Mouse (Mus musculus) right cerebral cortex, postnatal 25 days (tissue): ENCODE measurements around the gene Urah.

Source experiments
- DNase-seq: peaks from one replicate; pipeline ENCODE4 v3.0.0; 2022

Urah gene

DNA sequence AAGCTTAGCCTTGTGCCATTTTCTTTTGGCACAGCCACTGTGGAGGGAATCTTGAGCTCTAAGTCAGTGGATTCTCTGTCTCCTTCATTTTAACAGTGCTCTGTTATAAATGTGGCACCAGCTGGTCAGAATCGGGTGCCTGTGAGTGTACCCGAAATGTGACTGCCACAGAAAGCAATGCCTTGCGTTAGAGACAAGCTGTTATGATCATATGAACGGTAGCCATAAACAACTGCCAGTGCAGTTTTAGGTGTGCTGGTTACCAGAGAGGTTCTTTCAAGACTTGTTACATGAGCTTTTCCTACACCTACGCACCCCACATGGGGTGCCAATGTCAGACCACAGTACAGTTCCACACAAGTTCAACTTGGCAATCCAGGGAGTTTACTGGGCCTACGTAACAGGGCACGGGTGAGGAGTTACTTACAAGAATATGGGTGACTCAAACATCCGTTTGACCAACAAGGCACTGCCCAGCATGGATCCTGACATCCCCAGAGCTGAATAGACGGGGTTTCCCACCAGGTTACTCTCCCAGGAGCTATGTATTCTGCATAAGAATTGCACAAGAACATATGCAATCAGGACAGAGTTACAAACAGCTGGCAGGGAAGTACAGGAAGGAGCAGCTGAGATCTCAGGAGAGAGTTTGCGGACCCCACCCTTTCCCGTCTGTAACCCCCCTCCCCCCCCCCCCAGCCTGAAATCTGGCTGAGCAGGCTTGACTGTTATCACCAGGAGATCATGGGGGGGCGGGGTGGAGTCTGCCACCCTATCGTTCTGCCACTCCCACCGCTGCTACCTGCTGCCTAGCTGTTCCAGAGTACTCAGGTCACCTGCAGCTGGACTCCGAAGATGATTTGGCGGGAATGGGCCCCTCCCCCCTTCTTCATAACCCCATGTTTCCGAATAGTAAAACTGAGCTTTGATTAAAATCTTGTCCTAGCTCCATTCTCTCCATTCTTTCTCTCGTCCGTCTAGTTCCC, 6.2 kb downstream of the Urah start:
- DNase-seq = no peak

DNA sequence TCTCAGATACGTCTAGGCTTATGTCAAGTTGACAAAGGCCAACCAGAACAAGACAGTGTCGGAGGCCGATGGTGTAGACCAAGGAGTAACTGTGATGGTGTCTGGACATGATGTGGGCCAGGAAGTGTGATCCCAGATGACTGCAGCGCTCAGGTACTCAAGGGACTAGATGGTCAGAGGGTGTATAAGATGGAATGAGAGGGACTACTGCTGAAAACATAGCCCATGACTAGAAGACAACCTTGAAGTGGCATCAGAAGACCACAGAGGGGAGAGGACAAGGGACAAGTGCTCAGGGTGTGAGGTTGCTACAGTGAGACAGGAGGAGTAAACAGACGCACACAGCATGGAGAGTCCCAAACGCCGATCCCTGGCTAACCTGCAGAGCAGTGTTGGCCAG, 9.0 kb downstream of the Urah start:
- DNase-seq = no peak

DNA sequence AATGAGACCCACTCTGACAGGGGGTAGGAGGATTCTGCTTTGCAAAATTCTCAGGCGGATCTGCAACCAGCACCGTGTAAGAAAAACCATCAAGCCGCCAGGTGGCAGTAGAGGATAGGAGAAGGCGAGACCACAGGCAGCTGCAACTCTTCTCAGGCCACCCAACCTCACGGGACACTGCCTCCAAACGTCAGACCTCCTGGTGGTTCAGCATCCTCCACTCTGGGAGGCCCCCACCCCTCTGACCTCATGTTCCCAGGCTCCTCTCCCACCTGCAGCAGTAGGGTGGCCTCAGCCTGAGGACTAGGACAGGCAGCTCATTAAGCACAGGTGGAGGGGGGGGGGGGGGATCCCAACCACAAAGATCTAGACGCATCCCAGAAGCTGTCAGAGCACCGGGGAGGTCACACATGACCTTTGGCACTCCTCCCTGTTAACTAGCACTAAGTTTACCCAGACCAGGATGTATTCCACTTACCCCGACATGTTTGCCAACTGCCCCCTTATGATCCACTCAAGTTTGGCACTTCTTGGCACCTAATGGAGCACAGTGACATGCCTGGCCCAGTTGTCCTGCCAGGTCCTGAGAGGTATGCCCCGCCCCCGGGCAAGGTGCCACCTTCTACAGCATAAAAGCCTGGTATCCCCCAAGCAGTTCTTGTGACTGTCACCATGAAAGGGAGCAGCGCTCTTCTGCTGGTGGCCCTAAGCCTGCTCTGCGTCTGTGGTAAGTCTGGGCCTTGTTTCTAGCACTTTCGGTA, 10.3 kb downstream of the Urah start, which contains the start of gene Scgb1c1:
Scgb1c1 (plus strand) TSS at position 643 of the 761 bp plus-strand sequence.
- DNase-seq = peak; percentile 81

DNA sequence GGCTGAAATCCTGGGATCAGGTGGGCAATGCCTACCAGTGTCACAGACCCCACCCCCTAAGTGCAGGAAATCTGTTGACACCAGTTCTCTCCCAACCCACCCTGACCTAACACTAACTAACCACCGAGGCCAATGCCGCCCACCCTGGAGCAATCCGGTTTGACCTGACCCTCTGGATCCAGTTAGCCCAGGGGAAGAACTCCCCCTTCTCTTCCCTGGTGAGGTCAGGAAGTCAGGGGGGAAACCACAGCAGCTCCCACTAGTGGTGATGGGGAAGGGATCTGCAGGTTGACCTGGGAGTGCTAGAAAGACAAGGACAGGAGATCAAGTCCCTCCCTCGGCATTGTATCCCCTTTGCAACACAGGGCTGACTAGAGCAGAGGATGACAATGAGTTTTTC, 10.9 kb downstream of the Urah start:
- no peak for DNase-seq

DNA sequence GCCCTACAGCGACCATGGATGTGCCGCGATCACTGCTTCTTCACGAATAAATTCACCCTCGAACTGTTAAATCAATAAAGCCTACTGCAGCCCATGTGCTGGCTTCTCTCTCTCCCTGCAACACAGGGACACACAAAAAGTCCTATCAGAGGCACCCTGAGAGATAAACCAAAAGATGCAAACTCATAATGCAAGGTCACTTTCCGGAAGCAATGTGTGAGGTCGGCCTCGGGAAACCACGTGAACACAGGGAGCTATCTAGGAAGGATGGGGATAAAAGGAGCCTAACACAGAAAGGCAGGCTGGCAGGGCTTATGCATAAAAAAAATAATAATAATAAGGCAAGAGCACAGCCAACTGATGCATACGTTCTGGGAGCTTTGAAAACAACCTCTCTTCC, 11.9 kb downstream of the Urah start:
- DNase-seq = no peak

DNA sequence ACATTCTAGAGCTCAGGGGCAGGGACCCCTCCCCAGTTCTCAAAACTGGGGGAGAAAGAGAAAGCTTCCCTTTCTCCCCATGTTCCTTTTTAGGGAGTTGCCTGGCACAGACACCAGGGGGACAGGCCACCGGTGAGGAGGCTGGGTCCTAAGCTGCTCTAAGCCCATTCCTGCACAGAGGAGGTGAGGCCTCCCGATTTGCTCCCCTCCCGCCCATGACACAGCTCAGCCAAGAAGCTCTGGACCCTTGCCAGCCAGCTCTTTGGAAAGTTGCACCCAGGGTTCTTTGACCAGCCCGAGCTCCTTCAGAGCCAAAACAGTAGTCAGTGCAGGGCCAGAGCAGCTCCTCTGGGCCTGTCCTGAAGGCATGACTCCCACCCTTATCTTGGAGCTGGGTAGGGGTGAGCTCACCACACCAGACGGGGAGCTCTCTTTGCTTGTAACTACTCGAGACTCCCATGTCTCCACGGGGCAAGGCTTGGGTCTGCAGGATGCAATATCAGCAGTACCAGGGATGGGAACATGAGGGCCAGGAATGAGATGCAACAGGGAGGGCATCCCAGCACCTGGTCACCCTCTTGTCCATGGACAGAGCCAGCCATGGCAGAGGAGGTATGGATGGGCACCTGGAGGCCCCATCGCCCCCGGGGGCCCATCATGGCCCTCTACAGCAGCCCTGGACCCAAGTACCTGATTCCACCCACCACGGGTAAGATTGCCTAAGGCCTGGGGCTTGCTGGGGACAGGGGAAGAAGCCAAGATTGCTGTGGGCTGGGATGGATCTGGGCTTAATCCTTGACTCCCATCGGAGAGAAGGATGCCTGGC, 13.2 kb downstream of the Urah start, which contains the start of gene Odf3:
Odf3 (plus strand) TSS at position 51 of the 826 bp plus-strand sequence.
- DNase-seq = no peak

DNA sequence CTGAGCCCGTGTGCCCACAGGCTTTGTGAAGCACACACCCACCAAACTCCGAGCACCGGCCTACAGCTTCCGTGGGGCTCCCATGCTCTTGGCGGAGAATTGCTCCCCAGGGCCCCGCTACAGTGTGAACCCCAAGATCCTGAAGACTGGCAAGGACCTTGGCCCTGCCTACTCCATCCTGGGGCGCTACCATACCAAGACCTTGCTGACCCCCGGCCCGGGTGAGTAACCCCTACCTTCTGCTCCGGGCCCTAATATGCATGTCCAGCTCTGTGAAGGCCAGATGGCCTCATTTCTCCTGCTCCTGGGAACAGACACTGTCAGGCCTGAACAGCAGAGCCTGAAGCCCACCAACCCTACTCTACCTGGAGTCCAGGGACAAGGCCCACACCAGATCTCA, 13.8 kb downstream of the Urah start:
- DNase-seq = no peak

DNA sequence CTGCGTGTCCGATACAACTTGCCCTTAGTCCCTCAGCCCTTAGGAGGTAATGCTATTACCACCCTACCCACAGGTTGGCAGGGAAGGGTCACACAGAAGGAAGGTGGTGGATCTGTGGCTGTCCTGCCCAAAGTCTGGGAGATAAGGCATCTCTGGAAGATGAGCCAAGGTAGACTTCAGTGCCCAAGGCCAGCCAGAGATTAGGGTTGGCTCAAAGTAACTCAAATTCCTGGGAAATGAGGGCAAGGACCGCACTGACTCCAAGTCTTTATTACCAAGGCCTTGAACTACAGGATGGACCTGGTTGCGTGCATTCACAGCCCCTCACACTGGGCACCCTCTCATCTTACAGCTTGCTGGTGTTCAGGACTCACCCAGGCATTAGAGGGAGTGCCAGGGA, 17.1 kb downstream of the Urah start:
- no peak for DNase-seq

DNA sequence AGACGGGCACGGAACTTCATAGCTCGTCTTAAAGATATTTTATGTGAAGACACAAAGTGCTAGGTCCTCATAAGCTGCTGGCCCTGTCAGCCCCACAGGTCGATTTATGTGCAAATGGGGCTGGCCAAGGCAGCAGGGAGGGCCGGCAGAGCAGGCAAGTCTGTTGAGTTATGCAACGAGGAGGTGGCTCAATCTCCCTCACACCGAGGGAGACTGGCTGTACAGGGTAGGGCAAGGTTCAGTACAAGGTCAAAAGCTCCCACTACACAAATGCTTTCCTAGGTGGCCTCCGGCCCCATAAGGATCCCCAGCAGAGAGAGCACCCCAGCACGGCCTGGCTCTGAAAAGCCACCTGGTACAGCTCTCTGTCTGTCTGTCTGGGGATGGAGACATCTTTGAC, 18.6 kb downstream of the Urah start:
- DNase-seq = no peak

DNA sequence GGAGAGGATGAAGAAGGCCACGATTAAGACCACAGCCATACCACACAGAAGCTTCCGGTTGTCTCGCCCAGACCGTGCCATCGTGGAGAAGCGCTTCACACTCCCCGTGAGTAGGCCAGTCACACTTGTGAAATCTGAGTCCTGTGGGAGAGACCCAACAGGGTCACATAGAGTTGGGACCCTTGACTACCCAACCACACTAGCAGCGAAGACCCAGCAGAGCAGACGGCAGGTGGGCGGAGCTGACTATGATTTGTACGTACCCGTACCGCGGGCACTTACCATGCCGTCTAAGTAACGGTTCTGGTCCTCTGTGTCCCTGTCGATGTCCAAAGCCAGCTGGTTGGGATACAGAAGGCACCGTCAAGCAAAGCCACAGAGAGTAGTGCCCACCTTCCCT, 19.7 kb downstream of the Urah start:
- no peak for DNase-seq

DNA sequence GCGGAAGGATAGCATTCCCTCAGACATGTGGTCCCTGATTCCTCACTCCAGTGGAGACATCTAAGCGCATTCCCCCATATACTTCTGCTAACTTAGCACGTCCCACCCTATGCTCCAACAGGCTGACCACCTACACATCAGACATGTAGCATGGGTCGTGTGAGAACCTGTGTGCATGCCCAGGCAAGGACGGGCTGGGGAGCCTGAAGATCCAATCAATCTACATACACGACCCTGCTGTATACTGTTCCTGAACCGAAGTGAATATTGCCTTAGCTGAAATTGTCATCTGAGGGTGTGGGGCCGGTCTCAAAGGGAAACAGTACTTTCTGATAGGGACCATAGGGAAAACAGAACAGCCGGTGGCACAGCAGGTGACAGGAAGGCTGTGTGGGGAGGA, 20.4 kb downstream of the Urah start:
- DNase-seq = no peak

DNA sequence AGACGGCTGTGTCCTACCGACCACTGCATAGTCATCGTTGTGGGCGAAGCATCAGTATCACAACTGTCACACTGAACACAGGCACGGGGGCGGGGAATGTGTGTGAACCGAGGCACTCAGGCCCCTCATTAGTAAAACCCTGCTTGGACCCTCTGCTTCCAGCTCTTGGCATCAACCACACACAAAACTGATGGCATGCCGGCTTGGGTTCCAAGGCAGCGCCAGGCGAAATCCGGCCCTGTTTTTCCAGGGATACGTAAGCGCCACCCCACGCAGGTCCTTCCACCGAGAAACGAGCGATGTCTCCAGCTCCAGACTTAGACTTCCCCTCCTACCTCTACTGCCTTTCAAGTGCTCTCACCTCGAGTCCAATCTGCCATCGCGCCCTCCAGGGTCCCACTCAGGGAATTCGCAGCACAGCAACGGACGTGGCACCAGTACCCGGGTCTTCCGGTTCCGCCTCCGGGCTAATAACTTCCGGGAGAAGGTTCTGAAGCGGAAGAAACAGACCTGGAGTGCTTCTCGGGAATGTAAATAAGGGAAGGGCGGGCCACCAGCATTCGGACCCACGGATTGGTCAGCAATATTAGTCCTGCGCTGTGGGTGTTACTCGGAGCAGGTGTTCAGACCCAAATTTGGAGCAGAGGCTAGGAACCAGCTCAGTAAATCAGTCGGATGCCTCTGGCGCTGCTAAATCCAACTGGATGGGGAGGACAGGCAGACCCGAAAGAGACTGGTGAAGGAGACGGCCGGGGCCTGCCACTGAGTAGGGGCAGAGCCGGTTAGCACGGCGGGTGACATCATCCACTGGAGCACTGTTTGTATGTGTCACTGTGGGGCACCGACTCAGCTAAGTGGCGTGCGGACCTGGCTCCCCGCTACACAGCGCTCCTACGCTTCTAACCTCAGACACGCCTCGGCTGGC, 21.3 kb downstream of the Urah start, which contains the start of gene Gm45785:
Gm45785 (minus strand) TSS at position 472 of the 925 bp plus-strand sequence.
- peak; percentile 81 for DNase-seq

DNA sequence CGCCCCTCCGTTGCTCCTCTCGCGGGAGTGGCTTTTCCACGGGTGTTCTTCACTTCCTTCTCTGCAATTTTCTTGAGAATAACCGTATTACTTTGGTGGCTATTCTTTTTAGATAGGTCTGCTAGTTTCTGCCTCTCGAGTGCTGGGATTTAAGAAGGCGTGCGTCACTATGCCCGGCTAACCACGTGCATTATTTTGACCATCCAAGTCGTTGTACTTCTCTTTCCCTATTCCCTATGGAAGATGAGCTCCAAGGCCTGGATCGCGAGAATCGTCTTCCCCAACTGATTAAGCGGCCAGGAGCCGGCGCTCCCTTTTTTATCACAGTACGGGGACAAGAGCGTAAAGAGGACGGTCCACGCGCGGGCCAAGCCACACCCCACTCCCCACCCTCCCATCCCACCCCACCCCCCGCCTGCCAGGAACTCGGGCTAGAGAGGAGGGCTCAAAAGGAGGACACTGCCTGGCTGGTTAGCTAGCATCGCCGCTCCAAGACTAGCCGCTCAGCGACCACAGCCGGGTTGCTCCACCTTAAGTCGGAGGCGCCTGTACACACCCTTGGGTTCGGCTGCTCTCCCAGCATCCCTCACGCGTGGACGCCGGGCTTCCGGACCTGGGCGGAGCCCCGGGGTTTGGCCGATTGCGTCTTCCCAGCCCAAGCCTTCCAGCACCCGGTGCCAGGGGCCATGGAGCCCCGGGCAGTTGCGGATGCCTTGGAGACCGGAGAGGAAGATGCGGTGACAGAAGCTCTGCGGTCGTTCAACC, 22.1 kb downstream of the Urah start, which contains the start of gene Ric8a:
Ric8a (plus strand) TSS at position 173 of the 765 bp plus-strand sequence.
- peak; percentile 91 for DNase-seq

DNA sequence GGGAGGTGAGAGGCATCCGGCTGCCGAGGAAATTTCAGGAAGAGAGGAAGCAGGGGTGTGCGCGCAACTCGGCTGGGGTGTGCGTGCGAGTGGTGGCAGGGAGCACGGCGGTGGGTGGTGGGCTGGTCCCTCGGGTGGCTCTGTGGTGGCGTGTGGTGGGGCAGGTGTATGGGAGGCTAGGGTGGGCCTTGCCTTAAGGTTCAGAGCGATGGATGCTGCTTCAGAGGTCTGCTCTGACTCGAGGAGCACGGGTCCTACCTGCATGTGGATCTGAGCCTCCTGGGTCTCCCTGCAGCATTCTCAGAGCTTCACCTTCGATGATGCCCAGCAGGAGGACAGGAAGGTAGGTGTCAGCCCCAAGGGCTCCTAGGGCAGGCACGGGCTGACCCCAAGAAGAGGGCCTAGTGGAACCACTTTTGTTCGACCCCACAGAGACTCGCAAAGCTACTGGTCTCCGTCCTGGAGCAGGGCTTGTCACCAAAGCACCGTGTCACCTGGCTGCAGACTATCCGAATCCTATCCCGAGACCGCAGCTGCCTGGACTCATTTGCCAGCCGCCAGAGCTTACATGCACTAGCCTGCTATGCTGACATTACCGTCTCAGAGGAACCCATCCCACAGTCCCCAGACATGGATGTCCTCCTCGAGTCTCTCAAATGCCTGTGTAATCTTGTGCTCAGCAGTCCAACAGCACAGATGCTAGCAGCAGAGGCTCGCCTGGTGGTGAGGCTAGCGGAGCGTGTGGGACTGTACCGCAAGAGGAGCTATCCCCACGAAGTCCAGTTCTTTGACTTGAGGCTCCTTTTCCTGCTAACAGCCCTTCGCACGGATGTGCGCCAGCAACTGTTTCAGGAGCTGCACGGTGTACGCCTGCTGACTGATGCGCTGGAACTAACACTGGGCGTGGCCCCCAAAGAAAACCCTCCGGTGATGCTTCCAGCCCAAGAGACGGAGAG, 23.0 kb downstream of the Urah start, which contains the start of gene Bet1l:
Bet1l (minus strand) TSS at position 28 of the 956 bp plus-strand sequence.
- DNase-seq = peak; percentile 28

DNA sequence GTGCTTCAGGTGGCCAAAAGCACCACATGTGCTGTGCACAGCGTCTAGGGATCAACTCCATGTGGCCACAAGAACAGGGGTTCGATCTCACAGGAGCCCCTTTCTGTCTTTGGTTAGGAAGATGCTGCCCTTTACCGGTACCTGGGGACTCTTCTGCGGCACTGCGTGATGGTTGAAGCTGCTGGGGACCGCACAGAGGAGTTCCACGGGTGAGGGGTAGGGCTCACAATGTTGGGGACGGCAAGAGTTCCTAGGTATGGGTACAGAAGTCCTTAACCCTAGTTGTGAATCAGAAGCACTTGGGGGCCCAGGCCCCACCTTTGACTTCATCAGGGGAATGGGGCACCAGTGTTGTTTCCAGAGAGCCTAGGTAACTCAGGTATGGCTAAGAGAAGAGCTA, 23.9 kb downstream of the Urah start:
- no peak for DNase-seq

DNA sequence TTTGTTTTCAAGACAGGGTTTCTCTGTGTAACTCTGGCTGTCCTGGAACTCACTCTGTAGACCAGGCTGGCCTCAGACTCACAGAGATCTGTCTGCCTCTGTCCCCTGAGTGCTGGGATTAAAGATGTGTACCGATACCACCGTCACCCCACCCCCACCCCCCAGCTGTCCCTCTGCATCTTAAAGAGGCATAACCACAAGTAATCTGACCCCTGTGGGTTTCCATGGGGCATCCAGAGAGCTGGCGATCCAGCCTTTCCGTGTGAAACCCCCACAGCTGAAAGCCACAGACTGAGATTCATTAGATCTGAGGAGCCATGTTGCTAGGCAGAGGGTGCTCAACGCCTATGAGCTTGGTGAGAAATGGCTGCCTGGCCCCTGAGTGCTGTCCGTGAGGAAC, 25.2 kb downstream of the Urah start:
- DNase-seq = no peak

DNA sequence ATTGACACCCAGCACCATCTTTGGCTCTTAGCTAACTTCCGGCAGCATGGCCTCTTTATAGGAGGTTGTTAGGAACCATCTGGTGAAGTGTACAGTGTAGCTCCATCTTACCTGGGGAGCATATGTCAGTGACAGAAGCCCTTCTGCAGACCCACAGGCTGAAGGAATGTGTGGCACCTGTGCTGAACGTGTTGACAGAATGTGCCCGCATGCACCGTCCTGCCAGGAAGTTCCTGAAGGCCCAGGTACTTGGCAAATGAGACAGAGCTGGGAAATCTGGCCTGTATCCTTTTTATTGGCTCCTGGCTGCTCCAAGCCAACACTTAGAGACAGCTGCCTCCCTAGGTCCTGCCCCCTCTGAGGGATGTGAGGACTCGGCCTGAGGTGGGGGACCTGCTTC, 25.9 kb downstream of the Urah start:
- no peak for DNase-seq

DNA sequence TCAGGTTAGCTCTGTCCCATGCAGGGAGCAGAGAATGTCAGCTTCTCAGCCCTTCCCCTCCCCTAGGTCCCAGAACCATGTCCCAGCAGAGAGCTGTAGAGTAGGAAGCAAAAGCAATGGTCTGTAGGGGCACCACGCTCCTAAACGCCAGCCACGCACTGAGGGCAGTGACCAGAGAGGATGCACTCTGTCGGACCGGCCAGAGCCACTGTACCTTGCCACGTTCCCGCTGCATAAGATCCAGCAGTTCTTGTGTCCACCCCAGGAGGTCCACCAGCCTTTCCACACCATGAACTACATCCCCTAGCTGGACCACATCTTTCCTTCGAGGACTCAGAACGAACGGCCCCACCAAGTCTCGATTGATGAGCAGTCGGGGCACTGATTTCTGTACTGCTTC, 29.9 kb downstream of the Urah start:
- DNase-seq = no peak

DNA sequence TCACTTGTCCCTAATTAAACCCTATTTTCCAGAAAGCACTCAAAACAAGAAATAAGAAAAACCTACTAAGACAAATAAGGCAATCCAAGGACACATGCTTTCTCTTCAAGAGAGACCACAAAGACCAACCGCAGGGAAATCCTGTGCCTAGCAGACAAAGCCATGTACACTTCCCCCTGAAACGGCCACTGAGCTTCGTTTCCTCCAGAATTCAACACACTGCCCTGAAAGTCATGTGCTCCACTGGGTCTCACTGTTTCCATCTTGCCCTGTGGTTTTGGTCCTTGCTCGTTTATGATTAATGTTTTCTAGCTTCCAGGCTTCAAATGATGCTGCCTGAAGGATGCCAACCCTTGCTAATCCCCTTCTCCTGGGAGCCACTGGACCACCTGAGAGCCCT, 39.4 kb downstream of the Urah start:
- no peak for DNase-seq
